Mouse (Mus musculus) intestine, postnatal 0 days (tissue): ENCODE results near the gene Aasdh. TPM values are rescaled to one million over a fixed set of nuclear protein-coding genes. Genes with fewer than 3 reads are reported as not detected.

Experiments used
- ATAC-seq: fragments of 200-750 bp; cut with Nextera tagmentation; 2 replicates; pipeline ENCODE4 v1.8.0; 2017; ENCODE audit warnings: mild to moderate bottlenecking, moderate TSS enrichment, moderate library complexity
- H3K27ac ChIP-seq: fragments of 300-500 bp; sonication (generic); 2 replicates; pipeline ENCODE4 v1.5.1; 2014; ENCODE audit warnings: mild to moderate bottlenecking, low read depth, low read length, moderate library complexity
- H3K27me3 ChIP-seq: fragments of 300-500 bp; sonication (generic); replicated peaks from 2 replicates; pipeline ENCODE4 v1.6.1; 2014; ENCODE audit warnings: low read length, mixed read lengths; ENCODE audit not compliant: control insufficient read depth, insufficient read depth
- H3K36me3 ChIP-seq: fragments of 300-500 bp; sonication (generic); 2 replicates; pipeline ENCODE4 v1.6.1; 2014; ENCODE audit warnings: mild to moderate bottlenecking, moderate library complexity; ENCODE audit not compliant: control insufficient read depth, insufficient read depth
- H3K4me1 ChIP-seq: fragments of 300-500 bp; sonication (generic); replicated peaks from 2 replicates; pipeline ENCODE4 v1.6.1; 2014; ENCODE audit warnings: antibody characterized with exemption, low read length, mixed read lengths; ENCODE audit not compliant: control insufficient read depth, insufficient read depth
- H3K4me2 ChIP-seq: fragments of 300-500 bp; sonication (generic); replicated peaks from 2 replicates; pipeline ENCODE4 v1.6.1; 2014; ENCODE audit warnings: low read depth, mild to moderate bottlenecking, moderate library complexity
- H3K4me3 ChIP-seq: fragments of 300-500 bp; sonication (generic); 2 replicates; pipeline ENCODE4 v1.5.1; 2014; ENCODE audit warnings: low read depth, low read length
- H3K9ac ChIP-seq: fragments of 300-500 bp; sonication (generic); 2 replicates; pipeline ENCODE4 v1.6.1; 2014; ENCODE audit warnings: mild to moderate bottlenecking, low read depth, low read length
- H3K9me3 ChIP-seq: fragments of 300-500 bp; sonication (generic); 2 replicates; pipeline ENCODE4 v1.6.1; 2016; ENCODE audit warnings: mixed run types; ENCODE audit not compliant: control insufficient read depth
- CTCF ChIP-seq: sonication (generic); IDR thresholded peaks from 2 replicates; pipeline ENCODE4 v1.5.1; 2016; ENCODE audit warnings: low read depth, mild to moderate bottlenecking, control low read depth, antibody characterized with exemption, moderate library complexity
- WGBS: fragments of 180-500 bp; shearing (Covaris S2); extraction: QIAGEN DNeasy Blood & Tissue Kit; methylation state at CpG from one replicate; pipeline ENCODE4 v1.1.7; 2014; 5-methylcytosine and 5-hydroxymethylcytosine counted together
- polyA plus RNA-seq: library from polyadenylated mRNA; unstranded; fragments of >200 nt; fragmentation: Nextera tagmentation; extraction: Ambion mirVana; gene quantifications from 2 replicates; pipeline ENCODE4 v1.2.1, GENCODE M21; 2015

Gene Aasdh
- polyA plus RNA-seq, 1 experiment from 2014 or later = 4.1 TPM

GRCm38 (mm10) chr5:76893084-76893483 is 12.2 kb downstream of the Aasdh start:
- Histone ChIP-seq H3K9me3 (no peaks in the 10 kb centered on the region), H3K4me3 (no peak overlapping the region), H3K4me1 (no peaks in the 10 kb centered on the region), H3K9ac (no peak overlapping the region), H3K27ac (no peak overlapping the region), H3K4me2 (no peak overlapping the region), H3K36me3 (peaks cover 39% of the 10 kb centered on the region), H3K27me3 (no peaks in the 10 kb centered on the region)
- TF ChIP-seq CTCF = no peak
- 73% methylated on average over 2 of the region's 2 CpGs for WGBS
- no peak for ATAC-seq

GRCm38 (mm10) chr5:76892608-76893007 is 12.7 kb downstream of the Aasdh start:
- no peak overlapping the region for H3K4me3 ChIP-seq
- 33% methylated on average over 2 of the region's 2 CpGs for WGBS
- no peak overlapping the region for H3K4me2 ChIP-seq
- H3K36me3 ChIP-seq = peaks cover 39% of the 10 kb centered on the region
- no peaks in the 10 kb centered on the region for H3K9me3 ChIP-seq
- no peaks in the 10 kb centered on the region for H3K4me1 ChIP-seq
- no peak overlapping the region for H3K9ac ChIP-seq
- ATAC-seq = no peak
- no peak overlapping the region for H3K27ac ChIP-seq
- no peaks in the 10 kb centered on the region for H3K27me3 ChIP-seq
- no peak for TF ChIP-seq CTCF

- ATAC-seq = no peak
- Histone ChIP-seq H3K36me3 (peaks cover 54% of the 10 kb centered on the region), H3K4me2 (no peak overlapping the region), H3K4me3 (no peak overlapping the region), H3K27ac (no peak overlapping the region), H3K27me3 (no peaks in the 10 kb centered on the region), H3K4me1 (no peaks in the 10 kb centered on the region), H3K9ac (no peak overlapping the region), H3K9me3 (no peaks in the 10 kb centered on the region)
- no peak for TF ChIP-seq CTCF
- WGBS = 94% methylated on average over 2 of the region's 2 CpGs
Observed at GRCm38 (mm10) chr5:76887011-76887410, 18.3 kb downstream of the Aasdh start.

GRCm38 (mm10) chr5:76884107-76884506 is 21.2 kb downstream of the Aasdh start:
- Histone ChIP-seq H3K9me3 (no peaks in the 10 kb centered on the region), H3K4me1 (no peaks in the 10 kb centered on the region), H3K27me3 (no peaks in the 10 kb centered on the region), H3K4me2 (no peak overlapping the region), H3K4me3 (no peak overlapping the region), H3K27ac (no peak overlapping the region), H3K36me3 (peaks cover 44% of the 10 kb centered on the region), H3K9ac (no peak overlapping the region)
- 56% methylated on average over 1 of the region's 1 CpGs for WGBS
- no peak for TF ChIP-seq CTCF
- no peak for ATAC-seq

- ATAC-seq = no peak
- no peak overlapping the region for H3K4me2 ChIP-seq
- H3K9me3 ChIP-seq = no peaks in the 10 kb centered on the region
- peaks cover 19% of the 10 kb centered on the region for H3K36me3 ChIP-seq
- H3K4me1 ChIP-seq = no peaks in the 10 kb centered on the region
- H3K4me3 ChIP-seq = no peak overlapping the region
- H3K27ac ChIP-seq = no peak overlapping the region
- no peak for TF ChIP-seq CTCF
- no peaks in the 10 kb centered on the region for H3K27me3 ChIP-seq
- WGBS = 91% methylated on average over 25 of the region's 25 CpGs
- H3K9ac ChIP-seq = no peak overlapping the region
Observed at GRCm38 (mm10) chr5:76876106-76876758, 29.1 kb downstream of the Aasdh start.

GRCm38 (mm10) chr5:76869553-76869952 is 35.8 kb downstream of the Aasdh start:
- WGBS = 76% methylated on average over 6 of the region's 6 CpGs
- Histone ChIP-seq H3K27ac (no peak overlapping the region), H3K9ac (no peak overlapping the region), H3K27me3 (no peaks in the 10 kb centered on the region), H3K36me3 (peaks cover 34% of the 10 kb centered on the region), H3K4me2 (peak overlapping the region; percentile 51), H3K4me1 (no peaks in the 10 kb centered on the region), H3K9me3 (no peaks in the 10 kb centered on the region), H3K4me3 (no peak overlapping the region)
- no peak for TF ChIP-seq CTCF
- ATAC-seq = no peak
